ENCODE assay signal across 28 mouse cellular contexts in genomic region chr16:47790666-47791065, GRCm38 (mm10).
A peak's percentile ranks its signal among the peaks of the same experiment; 100 is the strongest.
DNase-seq lines count a peak whose midpoint lies in the region; ATAC-seq and TF ChIP-seq lines count a peak whose summit lies in the region.
"Had no signal": no experiment of that assay in that cellular context is flagged by ENCODE, and none has a peak within 500 bp of the region (broad histone marks: within the 10 kb centered on the region; RNA-seq: fewer than 3 reads in every experiment).

No protein-coding gene starts in this region.

- no peak overlapping the region for H3K27ac ChIP-seq in forebrain, embryonic 14.5 days (ENCODE audit: low read depth, low read length)
- H3K27ac ChIP-seq in forebrain, embryonic 10.5 days = no peak overlapping the region
- no peak overlapping the region for H3K27ac ChIP-seq in midbrain, embryonic 13.5 days
- H3K27ac ChIP-seq in midbrain, embryonic 10.5 days (replicated peaks) = no peak overlapping the region
- H3K27ac ChIP-seq in cortical plate, adult 2 months (ENCODE audit: insufficient read depth, low read length) = peak overlapping the region; percentile 43; the same call in 1 of the 2 replicates
- no peak overlapping the region for H3K27ac ChIP-seq in neural tube, embryonic 14.5 days (ENCODE audit: low read depth, low read length)
- H3K27ac ChIP-seq: embryonic facial prominence, embryonic 12.5 days; liver, embryonic 14.5 days; macrophage; stomach, postnatal 0 days had no signal

- ATAC-seq in forebrain, embryonic 14.5 days = no peak
- ATAC-seq in midbrain, embryonic 13.5 days = 0 out of 2 replicates have a peak, but pooled peaks have one; percentile 14
- peak; percentile 58 for ATAC-seq in neural tube, embryonic 14.5 days (ENCODE audit: low read depth)
- ATAC-seq in megakaryocyte progenitor cell, adult 5-6 weeks (replicated peaks; ENCODE audit: poor library complexity) = no peak
- ATAC-seq: intestine, postnatal 0 days had no signal

- WGBS in forebrain, embryonic 14.5 days = 49% methylated on average over 6 of the region's 6 CpGs
- 92% methylated on average over 6 of the region's 6 CpGs for WGBS in forebrain, embryonic 10.5 days
- 74% methylated on average over 6 of the region's 6 CpGs for WGBS in midbrain, embryonic 13.5 days
- WGBS in midbrain, embryonic 10.5 days = 91% methylated on average over 6 of the region's 6 CpGs
- WGBS in neural tube, embryonic 14.5 days = 30% methylated on average over 6 of the region's 6 CpGs

- no peaks in the 10 kb centered on the region for H3K4me1 ChIP-seq in forebrain, embryonic 14.5 days (ENCODE audit: control insufficient read depth, insufficient read depth, low read length)
- no peaks in the 10 kb centered on the region for H3K4me1 ChIP-seq in forebrain, embryonic 10.5 days
- H3K4me1 ChIP-seq in midbrain, embryonic 13.5 days (replicated peaks) = no peaks in the 10 kb centered on the region
- H3K4me1 ChIP-seq in midbrain, embryonic 10.5 days = no peaks in the 10 kb centered on the region
- H3K4me1 ChIP-seq in cortical plate, adult 2 months (ENCODE audit: control insufficient read depth, insufficient read depth, low read length) = no peaks in the 10 kb centered on the region
- H3K4me1 ChIP-seq in neural tube, embryonic 14.5 days (ENCODE audit: control insufficient read depth, insufficient read depth, low read length) = no peaks in the 10 kb centered on the region
- H3K4me1 ChIP-seq: embryonic facial prominence, embryonic 12.5 days had no signal

- DNase-seq in forebrain, embryonic 14.5 days (ENCODE audit: low spot score) = peak; percentile 24
- DNase-seq in forebrain, embryonic 10.5 days (ENCODE audit: extremely low spot score, low spot score) = no peak
- no peak for DNase-seq in midbrain, embryonic 10.5 days (ENCODE audit: low spot score)
- DNase-seq: adrenal gland, adult 8-10 months; cerebellum, adult 8-10 months; cerebellum, postnatal 36 days; embryo, embryonic 11 days; gastrocnemius, postnatal 14 days; kidney, adult 9 months; kidney, postnatal 10 days; layer of hippocampus, postnatal 36 days; liver; lung, adult 2 months; lung, postnatal 10 days; right cerebral cortex, adult 18-20 months; spleen, adult 18-20 months; thymus, adult 18-20 months; thymus, postnatal 25 days had no signal

- H3K9ac ChIP-seq in forebrain, embryonic 14.5 days (ENCODE audit: low read length) = no peak overlapping the region
- H3K9ac ChIP-seq in midbrain, embryonic 13.5 days (replicated peaks) = no peak overlapping the region
- no peak overlapping the region for H3K9ac ChIP-seq in neural tube, embryonic 14.5 days (replicated peaks; ENCODE audit: low read depth, low read length)
- H3K9ac ChIP-seq: embryonic facial prominence, embryonic 12.5 days; liver, embryonic 14.5 days had no signal

- no peak overlapping the region for H3K4me2 ChIP-seq in forebrain, embryonic 14.5 days (ENCODE audit: low read length)
- H3K4me2 ChIP-seq in midbrain, embryonic 13.5 days (replicated peaks) = no peak overlapping the region
- H3K4me2 ChIP-seq in neural tube, embryonic 14.5 days (ENCODE audit: low read depth, low read length) = no peak overlapping the region
- H3K4me2 ChIP-seq: embryonic facial prominence, embryonic 12.5 days had no signal

- H3K9me3 ChIP-seq in forebrain, embryonic 14.5 days (replicated peaks; ENCODE audit: control insufficient read depth, low read length) = no peaks in the 10 kb centered on the region
- no peaks in the 10 kb centered on the region for H3K9me3 ChIP-seq in forebrain, embryonic 10.5 days
- H3K9me3 ChIP-seq in midbrain, embryonic 13.5 days = no peaks in the 10 kb centered on the region
- no peaks in the 10 kb centered on the region for H3K9me3 ChIP-seq in midbrain, embryonic 10.5 days (replicated peaks)
- no peaks in the 10 kb centered on the region for H3K9me3 ChIP-seq in neural tube, embryonic 14.5 days (ENCODE audit: control insufficient read depth, low read length)
- H3K9me3 ChIP-seq: embryonic facial prominence, embryonic 12.5 days; G1E had no signal

- no peaks in the 10 kb centered on the region for H3K36me3 ChIP-seq in forebrain, embryonic 14.5 days (ENCODE audit: control insufficient read depth, insufficient read depth, low read length)
- H3K36me3 ChIP-seq in forebrain, embryonic 10.5 days (replicated peaks) = no peaks in the 10 kb centered on the region
- H3K36me3 ChIP-seq in midbrain, embryonic 13.5 days = no peaks in the 10 kb centered on the region
- H3K36me3 ChIP-seq in midbrain, embryonic 10.5 days = no peaks in the 10 kb centered on the region
- H3K36me3 ChIP-seq in neural tube, embryonic 14.5 days (ENCODE audit: control insufficient read depth, insufficient read depth, low read length) = no peaks in the 10 kb centered on the region
- H3K36me3 ChIP-seq: embryonic facial prominence, embryonic 12.5 days; G1E had no signal

- TF ChIP-seq POLR2A in cortical plate, adult 2 months (IDR thresholded peaks at IDR 0.05; ENCODE audit: extremely low read depth, insufficient read depth, low read length) = no peak

- no peaks in the 10 kb centered on the region for H3K27me3 ChIP-seq in forebrain, embryonic 14.5 days (replicated peaks; ENCODE audit: control insufficient read depth, insufficient read depth, low read length)
- H3K27me3 ChIP-seq in forebrain, embryonic 10.5 days (ENCODE audit: poor library complexity, severe bottlenecking) = no peaks in the 10 kb centered on the region
- no peaks in the 10 kb centered on the region for H3K27me3 ChIP-seq in midbrain, embryonic 13.5 days
- H3K27me3 ChIP-seq in midbrain, embryonic 10.5 days (ENCODE audit: low read depth, poor library complexity, severe bottlenecking) = no peaks in the 10 kb centered on the region
- H3K27me3 ChIP-seq in neural tube, embryonic 14.5 days (ENCODE audit: control insufficient read depth, insufficient read depth, low read length) = no peaks in the 10 kb centered on the region
- H3K27me3 ChIP-seq: embryonic facial prominence, embryonic 12.5 days had no signal

- H3K4me3 ChIP-seq in forebrain, embryonic 14.5 days (ENCODE audit: low read depth, low read length) = no peak overlapping the region
- H3K4me3 ChIP-seq in forebrain, embryonic 10.5 days = no peak overlapping the region
- no peak overlapping the region for H3K4me3 ChIP-seq in midbrain, embryonic 13.5 days (replicated peaks)
- H3K4me3 ChIP-seq in midbrain, embryonic 10.5 days = no peak overlapping the region
- H3K4me3 ChIP-seq in cortical plate, adult 2 months (ENCODE audit: insufficient read depth, low read length) = no peak overlapping the region
- H3K4me3 ChIP-seq in neural tube, embryonic 14.5 days (ENCODE audit: low read depth, low read length) = no peak overlapping the region
- H3K4me3 ChIP-seq: embryonic facial prominence, embryonic 12.5 days had no signal

- no peak for TF ChIP-seq CTCF in cortical plate, adult 2 months (IDR thresholded peaks at IDR 0.05; ENCODE audit: extremely low read depth, insufficient read depth, low read length)

Comparison
In these comparisons a context has a peak if more than half of its experiments do, and no peak if none do; other contexts are left out.
1. ATAC-seq: peak in midbrain, embryonic 13.5 days (single experiment) and neural tube, embryonic 14.5 days (single experiment); none in forebrain, embryonic 14.5 days (single experiment) and megakaryocyte progenitor cell, adult 5-6 weeks (single experiment).